Mouse (Mus musculus) C2C12 (cell line): Measurements from ENCODE around the gene Gng8. TPM values are rescaled to one million over a fixed set of nuclear protein-coding genes. Genes with fewer than 3 reads are reported as not detected.
A peak's percentile ranks its signal among the peaks of the same experiment; 100 is the strongest.

Experiments
- H3K27me3 ChIP-seq: one replicate; pipeline ENCODE4 v1.6.1; 2011; ENCODE audit not compliant: control insufficient read depth, insufficient read depth, insufficient read length
- H3K36me3 ChIP-seq: one replicate; pipeline ENCODE4 v1.6.1; 2011; ENCODE audit not compliant: control insufficient read depth, insufficient read depth
- H3K4me3 ChIP-seq: one replicate; pipeline ENCODE4 v1.5.1; 2011; ENCODE audit warnings: mild to moderate bottlenecking, control low read depth; ENCODE audit not compliant: poor library complexity, insufficient read depth, severe bottlenecking
- H3K79me2 ChIP-seq: one replicate; pipeline ENCODE4 v1.6.1; 2011; ENCODE audit not compliant: control insufficient read depth, insufficient read depth
- H3K79me3 ChIP-seq: one replicate; pipeline ENCODE4 v1.6.1; 2011; ENCODE audit warnings: low read depth, control low read depth
- H3ac ChIP-seq: one replicate; pipeline ENCODE3; 2011; ENCODE audit warnings: low read depth; ENCODE audit not compliant: control insufficient read depth, insufficient read length
- CEBPB ChIP-seq: IDR thresholded peaks from one replicate; pipeline ENCODE4 v1.6.1; 2011; ENCODE audit warnings: low read depth, mild to moderate bottlenecking, control low read depth, moderate library complexity
- CTCF ChIP-seq: IDR thresholded peaks from one replicate; pipeline ENCODE4 v1.5.1; 2011; ENCODE audit not compliant: control insufficient read depth, insufficient read depth, insufficient read length
- FOSL1 ChIP-seq: IDR thresholded peaks from one replicate; pipeline ENCODE4 v1.8.0; 2011; ENCODE audit warnings: mild to moderate bottlenecking, low read length; ENCODE audit not compliant: poor library complexity, insufficient read depth, severe bottlenecking
- MAX ChIP-seq: IDR thresholded peaks from one replicate; pipeline ENCODE4 v1.6.1; 2011; ENCODE audit warnings: mild to moderate bottlenecking, control low read depth
- MYOD1 ChIP-seq: IDR thresholded peaks from one replicate; pipeline ENCODE4 v1.6.1; 2011; ENCODE audit warnings: low read depth; ENCODE audit not compliant: control insufficient read depth, insufficient read length
- MYOG ChIP-seq: IDR thresholded peaks from one replicate; pipeline ENCODE4 v1.6.1; 2011; ENCODE audit not compliant: control insufficient read depth, insufficient read length; ENCODE audit errors: extremely low read depth
- USF1 ChIP-seq: IDR thresholded peaks from one replicate; pipeline ENCODE4 v1.6.1; 2011; ENCODE audit warnings: low read depth, mild to moderate bottlenecking, control low read depth, moderate library complexity
- polyA plus RNA-seq: library from polyadenylated mRNA; unstranded; fragments of >200 nt; fragmentation: generic; extraction: Trizol; gene quantifications from one replicate; pipeline ENCODE4 v1.2.1, GENCODE M21; 2012; ENCODE audit warnings: missing spikeins

Gng8 gene
- polyA plus RNA-seq, 1 experiment, result 2.6 TPM

- no peaks in the 10 kb centered on the region for H3K27me3 ChIP-seq
- no peak for TF ChIP-seq FOSL1
- TF ChIP-seq MAX, result no peak
- TF ChIP-seq CTCF, result no peak
- no peak for TF ChIP-seq CEBPB
- no peak for TF ChIP-seq USF1
- TF ChIP-seq MYOD1, result no peak
- no peak for TF ChIP-seq MYOG
- peak overlapping the region; percentile 86 for H3ac ChIP-seq
These were observed 31.9 kb downstream of the Gng8 start for GRCm38 (mm10) chr7:16923283-16924036.

GRCm38 (mm10) chr7:16924037-16924834, 32.6 kb downstream of the Gng8 start, which contains the start of gene Calm3:
Gene Calm3 (minus strand): TSS chr7:16924114.
- no peak for TF ChIP-seq FOSL1
- TF ChIP-seq MAX, result peak; percentile 87
- no peak for TF ChIP-seq CEBPB
- no peak for TF ChIP-seq MYOD1
- no peak for TF ChIP-seq USF1
- H3K36me3 ChIP-seq, result peaks cover 4% of the 10 kb centered on the region
- H3K79me3 ChIP-seq, result peaks cover 30% of the 10 kb centered on the region
- peaks cover 45% of the 10 kb centered on the region for H3K79me2 ChIP-seq
- H3K4me3 ChIP-seq, result peak within 1 kb of the TSS; percentile 90
- peak within 1 kb of the TSS; percentile 86 for H3ac ChIP-seq
- H3K27me3 ChIP-seq, result no peaks in the 10 kb centered on the region

More at GRCm38 (mm10) chr7:16923283-16924036, 31.9 kb downstream of the Gng8 start:
- H3K36me3 ChIP-seq, result peaks cover 8% of the 10 kb centered on the region
- peaks cover 46% of the 10 kb centered on the region for H3K79me2 ChIP-seq
- H3K79me3 ChIP-seq, result peaks cover 30% of the 10 kb centered on the region
- peak overlapping the region; percentile 90 for H3K4me3 ChIP-seq

- no peaks in the 10 kb centered on the region for H3K27me3 ChIP-seq
- peaks cover 4% of the 10 kb centered on the region for H3K79me2 ChIP-seq
These were observed 36.8 kb downstream of the Gng8 start for GRCm38 (mm10) chr7:16928341-16928740.

GRCm38 (mm10) chr7:16930850-16931249, 39.3 kb downstream of the Gng8 start:
- Histone ChIP-seq H3K36me3 (no peaks in the 10 kb centered on the region), H3K4me3 (no peak overlapping the region), H3K79me2 (no peaks in the 10 kb centered on the region), H3ac (no peak overlapping the region), H3K27me3 (no peaks in the 10 kb centered on the region), H3K79me3 (no peaks in the 10 kb centered on the region)
- TF ChIP-seq CTCF (no peak), USF1 (no peak), MYOG (no peak), MAX (no peak), MYOD1 (no peak), FOSL1 (no peak), CEBPB (no peak)

More at GRCm38 (mm10) chr7:16928341-16928740, 36.8 kb downstream of the Gng8 start:
- Histone ChIP-seq H3K4me3 (no peak overlapping the region), H3ac (no peak overlapping the region), H3K79me3 (peaks cover under 1% of the 10 kb centered on the region), H3K36me3 (no peaks in the 10 kb centered on the region)
- TF ChIP-seq FOSL1 (no peak), USF1 (no peak), MYOD1 (no peak), CTCF (no peak), MAX (no peak), CEBPB (no peak), MYOG (no peak)

- H3ac ChIP-seq, result no peak overlapping the region
- TF ChIP-seq USF1 (no peak), CEBPB (no peak), MYOD1 (no peak), MAX (no peak), CTCF (peak; percentile 12)
- no peaks in the 10 kb centered on the region for H3K36me3 ChIP-seq
- no peaks in the 10 kb centered on the region for H3K79me3 ChIP-seq
- no peaks in the 10 kb centered on the region for H3K79me2 ChIP-seq
- no peak overlapping the region for H3K4me3 ChIP-seq
- no peaks in the 10 kb centered on the region for H3K27me3 ChIP-seq
These were observed 40.5 kb downstream of the Gng8 start for GRCm38 (mm10) chr7:16931968-16932627.
